Mouse (Mus musculus) thymus, adult 2 months (tissue): ENCODE measurements around the gene Fosl1. TPM values are rescaled to one million over a fixed set of nuclear protein-coding genes. Genes with fewer than 3 reads are reported as not detected.

Experiments used
- DNase-seq: peaks from one replicate; pipeline ENCODE4 v3.0.0; 2021
- H3K27ac ChIP-seq: fragments of 200-500 bp; 2 replicates; pipeline ENCODE4 v1.5.1; 2012; ENCODE audit warnings: low read length, control low read depth; ENCODE audit not compliant: control insufficient read depth, insufficient read depth
- H3K27me3 ChIP-seq: fragments of 200-500 bp; 2 replicates; pipeline ENCODE4 v1.6.1; 2012; ENCODE audit warnings: mild to moderate bottlenecking, low read length, moderate library complexity, mixed read lengths; ENCODE audit not compliant: control insufficient read depth, insufficient read depth
- H3K36me3 ChIP-seq: fragments of 200-500 bp; 2 replicates; pipeline ENCODE4 v1.6.1; 2012; ENCODE audit warnings: mild to moderate bottlenecking, low read length, moderate library complexity; ENCODE audit not compliant: control insufficient read depth, insufficient read depth
- H3K4me1 ChIP-seq: fragments of 200-500 bp; replicated peaks from 2 replicates; pipeline ENCODE4 v1.6.1; 2012; ENCODE audit warnings: low read length; ENCODE audit not compliant: control insufficient read depth, insufficient read depth
- H3K4me3 ChIP-seq: fragments of 200-500 bp; 2 replicates; pipeline ENCODE4 v1.5.1; 2012; ENCODE audit warnings: mild to moderate bottlenecking, low read length, control low read depth, moderate library complexity; ENCODE audit not compliant: control insufficient read depth, insufficient read depth
- CTCF ChIP-seq: fragments of 200-500 bp; IDR thresholded peaks from 2 replicates; pipeline ENCODE4 v1.5.1; 2012; ENCODE audit warnings: mild to moderate bottlenecking, control low read depth, low read length, moderate library complexity, borderline replicate concordance; ENCODE audit not compliant: control insufficient read depth, poor library complexity, insufficient read depth; ENCODE audit errors: extremely low read depth
- POLR2A ChIP-seq: fragments of 200-500 bp; IDR thresholded peaks from 2 replicates; pipeline ENCODE4 v1.6.1; 2012; ENCODE audit warnings: mild to moderate bottlenecking, low read length, control low read depth, moderate library complexity; ENCODE audit not compliant: control insufficient read depth, poor library complexity, insufficient read depth; ENCODE audit errors: extremely low read depth
- WGBS: fragments of 180-500 bp; shearing (Covaris S2); methylation state at CpG from one replicate; pipeline ENCODE4 v1.1.7; 2018; 5-methylcytosine and 5-hydroxymethylcytosine counted together
- polyA plus RNA-seq: library from polyadenylated mRNA; depleted of rRNA; stranded (reverse); fragments of >200 nt; gene quantifications from 2 replicates; pipeline ENCODE4 v1.2.3, GENCODE M21; 2012

Gene Fosl1
- polyA plus RNA-seq, 1 experiment: 0.16 TPM

- TF ChIP-seq POLR2A (no peak), CTCF (no peak)
- Histone ChIP-seq H3K27ac (peak overlapping the region; percentile 31; the same call in 1 of the 2 replicates), H3K4me1 (peaks cover 32% of the 10 kb centered on the region), H3K36me3 (0 out of 2 replicates have a peak, but pooled peaks cover 8% of the 10 kb centered on the region), H3K4me3 (peak overlapping the region; percentile 63), H3K27me3 (no peaks in the 10 kb centered on the region)
- DNase-seq: peak; percentile 77
- WGBS: under 1% methylated on average over 41 of the region's 48 CpGs
Observed at GRCm38 (mm10) chr19:5424092-5424781, 23.1 kb upstream of the Fosl1 start.

DNA sequence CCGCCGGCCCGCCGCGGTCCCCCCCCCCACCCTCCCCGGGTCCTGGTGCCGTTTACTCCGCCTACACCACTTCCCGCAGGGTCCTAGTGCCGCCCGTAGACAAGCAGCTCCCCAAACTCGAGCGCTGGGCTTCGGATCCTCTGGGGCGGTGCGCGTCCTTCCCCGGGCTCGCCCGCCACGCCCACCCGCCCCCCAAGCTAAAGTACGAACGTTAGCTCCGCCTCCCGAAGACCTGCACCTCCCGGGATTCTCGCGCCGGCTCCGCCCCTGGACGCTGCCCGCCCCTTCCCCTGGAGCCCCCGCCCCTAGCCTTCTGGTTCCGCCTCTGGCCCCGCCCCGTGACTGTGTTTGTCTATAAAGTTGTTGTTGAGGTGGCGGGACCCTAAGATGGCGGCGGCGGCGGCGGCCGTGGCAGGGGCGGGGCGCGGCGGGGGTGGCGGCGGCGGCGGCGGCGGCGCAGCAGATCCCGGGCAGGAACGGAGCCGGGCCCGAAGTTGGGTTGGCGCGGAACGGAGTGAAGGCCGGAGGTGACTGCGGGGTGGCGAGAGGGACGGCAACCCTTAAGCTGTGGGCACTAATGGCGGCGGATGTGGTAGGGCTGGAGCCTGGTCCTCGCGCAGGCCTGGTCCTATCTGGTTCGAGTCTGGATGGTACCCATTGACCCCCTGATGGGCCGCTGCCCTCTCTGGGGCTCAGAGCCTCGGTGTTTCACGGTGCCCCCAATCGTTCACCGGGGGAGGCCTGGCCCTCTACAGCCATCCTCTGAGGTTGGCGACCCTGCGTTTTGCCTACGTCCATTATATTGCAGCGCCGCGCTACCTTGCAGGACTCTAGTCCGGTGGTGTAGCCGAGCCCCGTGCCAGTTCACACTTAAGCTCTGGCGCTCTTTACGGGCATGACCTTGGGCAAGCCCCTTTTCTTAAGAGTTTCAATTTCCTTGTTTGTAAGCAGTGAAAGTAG lies 22.3 kb upstream of the Fosl1 start, which contains the start of the genes Drap1 and AI837181:
TSS of gene Drap1 (minus strand) at position 198 of the 960 bp plus-strand sequence.
TSS of gene AI837181 (plus strand) at position 363 of the 960 bp plus-strand sequence.
- peak; percentile 94 for DNase-seq
- 1% methylated on average over 84 of the region's 87 CpGs for WGBS
- Histone ChIP-seq H3K4me1 (peaks cover 39% of the 10 kb centered on the region), H3K27me3 (no peaks in the 10 kb centered on the region), H3K36me3 (0 out of 2 replicates have a peak, but pooled peaks cover 8% of the 10 kb centered on the region), H3K4me3 (peak within 1 kb of the TSS; percentile 83), H3K27ac (peak within 1 kb of the TSS; percentile 41)
- TF ChIP-seq CTCF (no peak), POLR2A (peak; percentile 61)

GRCm38 (mm10) chr19:5425906-5426565 lies 21.3 kb upstream of the Fosl1 start:
- H3K27me3 ChIP-seq: no peaks in the 10 kb centered on the region
- WGBS: 89% methylated on average over 18 of the region's 18 CpGs
- DNase-seq: peak; percentile 13
- peaks cover 47% of the 10 kb centered on the region for H3K4me1 ChIP-seq
- H3K36me3 ChIP-seq: 0 out of 2 replicates have a peak, but pooled peaks cover 8% of the 10 kb centered on the region
- TF ChIP-seq CTCF: no peak
- TF ChIP-seq POLR2A: no peak
- H3K4me3 ChIP-seq: peak overlapping the region; percentile 83; the same call in 1 of the 2 replicates
- H3K27ac ChIP-seq: peak overlapping the region; percentile 41; the same call in 1 of the 2 replicates

- 89% methylated on average over 13 of the region's 13 CpGs for WGBS
- 0 out of 2 replicates have a peak, but pooled peaks cover 8% of the 10 kb centered on the region for H3K36me3 ChIP-seq
- DNase-seq: no peak
- H3K27me3 ChIP-seq: no peaks in the 10 kb centered on the region
- TF ChIP-seq POLR2A (no peak), CTCF (no peak)
- H3K4me3 ChIP-seq: no peak overlapping the region
- no peak overlapping the region for H3K27ac ChIP-seq
- peaks cover 53% of the 10 kb centered on the region for H3K4me1 ChIP-seq
Observed at GRCm38 (mm10) chr19:5426640-5427290, 20.6 kb upstream of the Fosl1 start.

- 0 out of 2 replicates have a peak, but pooled peaks cover 8% of the 10 kb centered on the region for H3K36me3 ChIP-seq
- H3K4me3 ChIP-seq: no peak overlapping the region
- no peak overlapping the region for H3K27ac ChIP-seq
- peaks cover 49% of the 10 kb centered on the region for H3K4me1 ChIP-seq
- H3K27me3 ChIP-seq: no peaks in the 10 kb centered on the region
- WGBS: 82% methylated on average over 2 of the region's 2 CpGs
- peak; percentile 53 for DNase-seq
- TF ChIP-seq CTCF (no peak), POLR2A (no peak)
Observed at GRCm38 (mm10) chr19:5428083-5428482, 19.3 kb upstream of the Fosl1 start.
